Mouse (Mus musculus) right cerebral cortex, postnatal 25 days (tissue): ENCODE data around the gene Fbp1.
A peak's percentile ranks its signal among the peaks of the same experiment; 100 is the strongest.
"Not testable (repeated sequence)": the region's sequence is repeated elsewhere in the genome, so short reads cannot be mapped to it uniquely, and the experiment has no call there.

Source experiments
- DNase-seq: peaks from one replicate; pipeline ENCODE4 v3.0.0; 2022

Gene Fbp1

DNA sequence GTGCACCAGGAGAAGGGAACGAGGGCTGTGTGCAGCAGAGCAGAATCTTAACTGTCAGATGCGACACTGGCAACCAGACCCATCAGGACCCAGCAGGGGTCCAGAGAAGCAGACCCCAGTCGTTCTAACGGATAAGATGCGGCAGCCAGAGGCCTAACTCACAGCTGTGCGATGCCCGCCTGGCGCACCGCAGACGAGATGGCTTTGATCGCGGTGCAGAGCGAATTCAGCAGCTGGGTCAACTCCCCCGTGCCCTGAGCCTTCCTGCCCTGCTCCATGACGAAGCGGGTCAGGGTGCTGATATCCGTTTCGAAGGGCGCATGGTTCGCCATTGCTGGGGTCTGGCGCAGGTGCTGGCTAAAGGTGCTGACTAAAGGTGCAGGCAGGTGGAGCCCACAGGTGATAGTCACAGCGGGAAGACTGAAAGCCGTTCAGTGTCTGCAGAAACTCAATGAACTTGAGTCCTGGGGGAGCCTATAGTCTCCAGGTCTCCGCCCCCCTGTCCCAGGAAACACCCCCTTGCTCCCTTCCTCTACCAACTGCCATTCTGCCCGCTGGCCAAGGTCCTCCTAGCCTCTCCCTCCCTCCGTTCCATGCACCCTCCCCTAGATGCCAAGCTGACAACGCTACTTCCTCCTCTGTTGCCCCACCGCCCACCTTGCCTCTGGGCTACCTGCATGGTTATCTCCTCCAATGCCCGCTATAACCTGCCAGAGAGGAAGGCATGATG is at the start of gene Fbp1:
Gene Fbp1 (minus strand): TSS at position 571 of the 730 bp plus-strand sequence.
- no peak for DNase-seq

DNA sequence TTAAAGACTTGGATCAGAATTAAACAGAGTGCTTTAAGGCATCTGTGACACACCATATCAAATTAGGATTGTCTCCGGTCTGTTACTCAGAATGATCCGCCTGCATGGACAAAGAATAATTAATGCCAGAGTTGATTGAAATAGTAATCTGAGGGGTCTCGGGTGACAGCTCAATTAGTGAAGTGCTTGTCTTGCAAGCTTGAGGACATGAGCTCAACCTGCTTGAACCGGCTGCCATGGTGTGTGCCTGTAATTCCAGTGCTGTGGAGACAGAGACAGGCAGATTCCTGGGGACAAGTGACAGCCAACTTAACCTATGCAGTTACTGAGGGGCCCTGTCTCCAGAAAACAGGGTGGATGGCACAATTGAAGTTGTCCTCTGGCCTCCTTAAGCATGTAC is 44.4 kb upstream of the Fbp1 start:
- DNase-seq: no peak

DNA sequence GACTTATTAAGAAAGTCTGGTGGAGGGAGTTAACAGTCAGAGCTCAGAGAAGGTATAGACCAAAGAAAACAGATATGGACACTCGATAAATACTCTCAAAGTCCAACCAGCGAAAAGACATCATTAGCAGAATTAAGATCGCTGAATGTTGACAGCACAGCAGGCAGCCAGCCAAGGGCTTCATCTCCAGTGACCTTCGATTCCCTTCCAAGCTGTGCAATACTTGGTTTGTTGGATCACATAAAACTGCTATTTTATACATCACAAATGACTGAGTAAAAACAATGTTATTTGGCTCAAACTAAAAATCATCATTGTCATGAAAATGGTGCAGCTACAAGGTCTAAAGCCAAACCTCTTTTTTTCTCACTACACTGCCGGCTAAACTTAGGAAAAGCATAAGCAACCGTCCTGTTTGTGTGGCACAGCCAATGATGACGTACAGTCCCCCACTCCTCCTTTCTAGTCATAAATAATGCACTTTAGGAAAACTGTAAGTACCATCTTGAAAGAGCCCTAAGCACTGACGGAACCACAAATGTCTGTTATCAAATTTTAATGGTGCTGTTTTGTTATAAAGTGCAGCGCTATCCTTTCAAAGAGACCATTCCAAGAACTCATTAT is 41.8 kb upstream of the Fbp1 start:
- no peak for DNase-seq

DNA sequence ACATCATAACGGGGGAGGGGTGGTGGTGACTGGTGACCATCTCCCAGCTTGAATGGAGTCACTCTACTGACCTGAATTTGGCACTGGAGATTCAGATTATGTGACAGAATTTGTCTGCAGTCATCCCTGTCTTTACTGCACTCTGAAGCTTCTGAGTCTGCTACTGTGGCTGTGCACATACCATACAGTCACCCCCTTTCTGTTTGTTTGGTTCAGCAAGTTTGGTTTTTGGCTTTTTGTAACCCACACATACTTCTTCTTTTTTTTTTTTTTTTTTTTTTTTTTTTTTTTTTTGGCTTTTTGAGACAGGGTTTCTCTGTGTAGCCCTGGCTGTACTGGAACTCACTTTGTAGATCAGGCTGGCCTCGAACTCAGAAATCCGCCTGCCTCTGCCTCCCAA is 41.1 kb upstream of the Fbp1 start:
- not testable (repeated sequence) for DNase-seq

DNA sequence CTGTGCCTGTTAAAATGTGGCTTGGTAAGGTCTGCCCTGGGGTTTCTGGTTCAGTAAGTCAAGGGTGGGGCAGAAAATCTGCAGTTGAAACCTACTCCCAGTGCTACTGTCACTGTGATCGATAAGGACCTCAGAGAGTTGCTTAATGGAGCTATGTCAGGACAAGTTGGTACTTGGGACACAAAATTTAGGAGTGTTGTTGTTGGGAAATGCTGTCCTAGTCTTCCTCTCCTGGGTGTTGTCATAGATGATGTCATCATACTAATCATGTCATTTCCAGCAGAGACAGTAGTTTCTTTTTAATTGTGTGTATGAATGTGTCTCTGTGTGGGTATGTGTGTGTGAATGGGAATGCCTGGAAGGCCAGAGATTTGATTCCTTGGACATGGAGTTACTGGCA is 39.4 kb upstream of the Fbp1 start:
- DNase-seq: no peak

DNA sequence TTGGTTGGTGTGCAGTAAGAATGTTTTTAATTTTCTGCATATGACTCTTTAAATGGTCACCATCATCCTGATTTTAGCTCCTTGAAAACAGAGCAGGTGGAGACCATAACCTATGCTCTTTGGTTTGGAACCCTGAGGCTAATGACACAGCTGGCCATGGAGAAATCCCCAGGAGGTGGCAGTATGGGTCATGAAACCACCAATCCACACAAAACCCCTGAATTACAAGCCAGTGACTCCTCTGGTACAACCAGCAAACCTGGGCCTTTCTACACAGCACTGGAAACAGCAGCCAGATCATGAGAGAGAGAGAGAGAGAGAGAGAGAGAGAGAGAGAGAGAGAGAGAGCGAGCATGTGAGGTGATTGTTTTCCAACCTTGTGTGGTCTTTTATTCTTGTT is 38.4 kb upstream of the Fbp1 start:
- DNase-seq: no peak

DNA sequence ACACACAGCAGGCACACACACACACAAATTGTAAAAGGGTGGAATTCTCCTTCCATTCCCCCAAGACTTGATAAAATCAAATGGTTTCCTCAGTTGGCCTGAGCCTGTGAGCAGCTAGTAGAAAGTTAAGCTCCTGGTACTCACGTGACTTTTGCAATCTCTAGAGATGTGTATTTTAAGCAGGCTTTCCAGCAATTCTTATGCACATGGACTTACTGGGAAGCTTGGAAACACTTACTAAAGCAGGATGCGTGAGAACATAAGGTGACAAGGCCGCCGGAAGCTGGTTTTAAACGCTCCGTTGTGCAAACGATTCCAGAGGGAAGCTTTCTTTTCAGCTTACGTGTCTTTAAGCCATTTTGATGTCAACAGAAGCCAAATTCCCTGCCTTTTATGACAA is 35.1 kb upstream of the Fbp1 start:
- no peak for DNase-seq

DNA sequence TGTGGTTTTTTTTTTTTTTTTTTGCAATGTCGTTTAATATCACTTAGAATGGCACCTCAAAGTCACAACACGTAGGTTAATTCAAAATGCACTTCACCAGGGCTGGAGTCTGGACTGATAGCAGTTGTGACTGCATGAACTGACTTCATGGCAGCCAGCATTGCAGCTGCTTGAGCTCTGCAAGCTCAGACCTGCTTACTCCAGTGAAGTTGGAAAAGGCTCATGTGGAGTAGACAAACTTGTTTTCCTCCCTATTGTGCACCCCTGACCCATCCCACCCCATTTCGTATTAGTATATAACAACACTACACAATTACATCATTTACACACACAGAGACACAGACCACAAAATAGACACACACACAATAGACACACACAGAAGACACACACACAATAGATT is 34.6 kb upstream of the Fbp1 start:
- no peak for DNase-seq

DNA sequence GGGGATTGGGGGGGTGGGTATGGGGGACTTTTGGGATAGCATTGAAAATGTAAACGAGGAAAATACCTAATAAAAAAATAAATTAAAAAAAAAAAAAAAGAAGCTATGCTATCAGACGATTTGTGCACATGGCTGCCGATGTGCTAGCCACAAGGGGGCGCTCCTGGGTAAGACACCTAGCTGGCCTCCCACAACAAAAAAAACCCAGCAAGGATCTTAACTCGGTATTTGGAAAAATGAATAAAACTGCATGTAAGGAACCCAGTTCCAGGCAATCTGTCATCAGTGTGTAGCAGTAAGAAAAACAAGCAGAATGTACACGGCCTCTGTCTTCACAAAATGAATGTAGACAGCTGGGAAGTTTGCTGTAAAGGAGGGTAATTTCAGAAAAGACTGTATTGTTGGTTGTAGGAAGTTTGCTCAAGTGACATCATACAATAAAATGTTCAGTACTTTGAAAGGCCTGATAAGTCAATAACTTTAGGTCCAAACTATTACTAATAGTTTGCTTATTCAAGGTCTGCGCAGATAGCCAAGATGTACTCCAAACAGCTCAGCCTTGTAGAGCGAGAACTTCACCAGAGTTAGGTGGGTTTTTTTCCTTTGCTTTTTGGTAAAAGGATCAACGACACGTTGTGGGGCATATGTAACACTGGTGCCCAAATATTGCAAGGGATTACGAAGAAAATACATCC is 31.7 kb upstream of the Fbp1 start:
- peak; percentile 77 for DNase-seq

DNA sequence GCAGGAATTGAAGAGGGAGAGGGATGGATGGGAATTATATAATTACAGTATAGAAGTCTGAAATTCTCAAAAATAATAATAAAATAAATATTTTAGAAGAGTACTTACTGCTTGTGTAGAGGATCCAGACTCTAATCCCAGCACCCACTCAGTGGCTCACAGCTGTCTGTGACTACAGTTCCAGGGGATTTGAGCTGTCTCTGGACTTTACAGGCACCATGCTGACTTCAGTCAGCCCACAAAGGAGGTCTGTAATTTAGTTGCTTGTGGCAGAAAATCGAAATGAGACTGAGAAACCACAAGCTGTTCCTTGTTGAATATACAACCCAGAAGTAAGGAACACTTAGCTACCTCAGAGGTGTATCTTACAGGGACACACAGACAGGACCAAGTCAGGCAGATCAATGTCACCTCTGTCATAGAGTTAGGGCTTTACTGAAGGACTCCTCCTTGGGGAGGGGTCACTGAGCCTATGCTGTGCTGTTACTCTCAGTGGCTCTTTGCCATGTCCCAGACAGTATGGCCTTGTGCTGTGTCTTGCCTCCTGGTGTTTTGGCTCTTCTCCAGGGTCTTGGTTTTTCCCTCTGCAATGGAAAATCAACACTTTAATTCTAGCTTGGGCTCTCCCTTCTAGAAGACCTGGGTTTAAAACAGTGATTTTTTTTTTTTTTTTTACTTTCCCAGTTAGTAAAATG is 29.5 kb upstream of the Fbp1 start:
- no peak for DNase-seq

DNA sequence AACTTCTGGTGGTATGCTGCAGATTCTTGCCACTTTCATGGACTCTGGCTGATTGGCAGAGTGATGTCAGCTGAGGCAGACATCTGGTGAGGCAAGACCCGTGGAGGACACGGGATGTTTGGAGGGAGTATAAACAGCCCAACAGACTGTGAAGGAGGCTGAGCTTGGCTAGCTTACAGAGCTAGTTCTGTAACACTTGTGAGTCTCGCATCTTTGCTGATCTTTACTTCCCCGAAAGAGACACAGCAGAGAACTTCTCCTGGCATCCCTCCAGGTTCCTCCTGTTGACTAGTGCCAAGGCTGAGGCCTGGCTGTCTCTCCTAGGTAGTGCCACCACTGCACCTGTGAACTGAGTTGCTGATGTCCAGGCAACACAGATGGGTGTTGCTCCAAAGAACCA is 28.6 kb upstream of the Fbp1 start:
- no peak for DNase-seq

DNA sequence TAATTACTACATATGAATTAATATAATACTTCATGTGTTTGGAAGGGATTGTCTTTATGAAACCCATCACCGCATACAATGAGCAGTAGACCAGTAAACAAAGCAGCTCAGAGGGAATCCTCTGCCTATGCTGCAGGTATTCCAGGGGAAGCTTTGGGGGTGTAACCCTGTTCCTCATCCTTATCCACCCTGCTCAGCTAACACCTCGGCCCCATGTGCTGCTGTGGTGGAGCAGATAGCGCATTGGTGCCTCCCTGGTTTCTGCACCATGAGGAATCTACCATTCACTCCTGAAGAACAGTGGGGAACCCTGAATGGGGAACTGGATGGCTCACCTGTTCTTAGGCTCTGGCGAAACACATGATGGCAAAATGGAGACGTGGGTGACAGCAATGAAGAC is 23.5 kb upstream of the Fbp1 start:
- no peak for DNase-seq

DNA sequence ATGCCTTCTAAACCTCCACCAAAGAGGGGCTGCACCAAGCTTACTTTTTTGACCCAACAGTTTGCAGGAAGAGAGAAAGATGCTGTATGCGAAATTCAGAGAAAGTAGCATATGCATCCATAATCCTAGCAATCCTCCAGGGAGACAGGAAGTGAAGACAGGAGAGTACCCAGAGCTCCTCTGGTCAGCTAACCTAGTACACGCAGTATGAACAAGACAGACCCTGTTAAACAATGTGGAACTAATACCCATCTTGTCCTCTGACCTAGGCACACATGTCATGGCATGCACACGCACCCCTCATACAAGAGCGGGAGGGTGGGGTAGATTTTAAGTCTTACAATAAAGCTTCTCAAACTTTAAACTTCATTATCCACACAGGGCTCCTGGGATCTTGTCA is 22.1 kb upstream of the Fbp1 start:
- no peak for DNase-seq

DNA sequence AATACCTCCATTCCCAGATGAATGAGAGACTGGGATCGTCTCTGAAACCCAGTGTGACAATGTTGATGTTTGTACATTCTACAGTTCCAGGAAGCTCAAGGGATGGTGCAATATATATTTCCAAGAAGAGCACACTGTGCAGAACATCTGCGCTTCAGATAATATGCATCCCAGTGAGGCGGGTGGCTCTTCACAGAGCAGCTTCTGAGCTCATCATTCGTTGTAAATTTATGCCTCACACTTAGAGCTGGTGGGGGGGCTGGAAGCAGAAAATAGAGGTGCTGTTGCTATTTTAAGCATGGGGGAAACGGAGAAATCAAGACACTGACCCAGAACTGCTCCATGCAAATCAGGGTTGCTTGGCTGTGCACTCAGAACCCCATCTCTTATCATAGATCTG is 21.7 kb upstream of the Fbp1 start:
- DNase-seq: peak; percentile 37

DNA sequence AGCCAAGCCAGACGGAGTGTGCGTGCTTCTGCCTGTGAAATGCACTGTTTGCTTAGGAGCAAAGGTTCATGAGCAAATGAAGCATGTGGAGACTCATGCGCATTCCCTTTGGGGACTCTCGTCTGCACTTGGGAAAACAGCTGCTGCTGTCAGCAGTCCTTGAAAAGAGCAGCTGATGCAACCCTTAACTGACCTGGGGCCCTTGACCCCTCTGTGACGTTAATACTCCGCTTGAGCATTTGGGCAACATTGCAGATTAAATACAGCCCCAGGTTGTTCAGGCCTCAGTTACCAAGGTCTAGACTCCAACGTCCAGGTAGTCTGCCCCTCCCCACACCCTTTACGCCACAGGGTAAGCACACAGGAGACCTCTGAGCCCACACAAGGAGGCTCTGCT is 20.1 kb upstream of the Fbp1 start:
- DNase-seq: no peak

DNA sequence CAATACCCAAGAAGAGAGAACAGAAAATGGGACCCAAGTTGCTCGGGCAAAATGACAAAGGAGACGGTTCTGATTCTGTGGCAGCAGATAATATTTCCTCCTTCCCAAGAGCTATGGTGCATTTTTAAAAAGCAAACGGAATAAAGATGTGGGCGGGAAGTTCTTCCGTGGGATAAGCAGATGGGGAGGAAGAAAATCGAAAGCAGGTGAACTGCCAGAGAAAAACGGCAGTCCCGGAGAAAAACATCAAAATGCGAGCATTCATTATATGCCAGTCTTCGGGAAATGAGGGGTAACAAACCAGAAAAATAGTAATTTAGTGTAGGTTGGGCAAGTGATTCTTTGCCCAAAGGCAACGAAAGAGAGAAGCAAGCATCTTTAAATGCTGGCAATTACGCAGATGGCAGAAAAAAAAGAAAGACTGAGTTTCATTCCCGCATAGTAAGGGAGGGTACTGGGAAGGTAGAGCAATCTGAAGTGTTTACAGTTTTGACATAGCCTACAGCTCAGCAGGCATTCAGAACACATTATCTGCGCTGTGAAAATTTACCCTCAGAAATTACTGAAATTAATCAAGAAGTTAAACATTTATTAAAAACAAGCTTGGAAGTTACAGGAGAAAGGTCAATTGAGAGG is 19.6 kb upstream of the Fbp1 start:
- peak; percentile 44 for DNase-seq

DNA sequence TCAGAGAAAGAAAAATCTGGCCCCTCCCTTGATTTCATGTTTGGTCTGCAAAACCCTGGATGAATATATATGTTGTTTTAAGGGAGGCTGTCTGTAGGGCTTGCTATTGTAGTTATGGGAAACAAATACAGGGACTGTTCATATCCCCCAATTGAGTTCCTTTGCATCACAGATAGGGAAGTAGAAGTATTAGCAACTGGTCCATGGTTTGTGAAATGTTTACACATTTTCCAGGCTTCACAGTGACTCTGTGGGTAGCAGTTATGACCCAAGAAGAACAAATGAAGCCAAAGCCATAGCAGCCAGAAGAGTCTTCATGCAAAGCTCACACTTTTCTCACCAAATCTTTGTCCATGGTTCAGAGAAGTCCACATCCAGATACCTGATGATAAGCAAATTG is 13.1 kb upstream of the Fbp1 start:
- DNase-seq: no peak

DNA sequence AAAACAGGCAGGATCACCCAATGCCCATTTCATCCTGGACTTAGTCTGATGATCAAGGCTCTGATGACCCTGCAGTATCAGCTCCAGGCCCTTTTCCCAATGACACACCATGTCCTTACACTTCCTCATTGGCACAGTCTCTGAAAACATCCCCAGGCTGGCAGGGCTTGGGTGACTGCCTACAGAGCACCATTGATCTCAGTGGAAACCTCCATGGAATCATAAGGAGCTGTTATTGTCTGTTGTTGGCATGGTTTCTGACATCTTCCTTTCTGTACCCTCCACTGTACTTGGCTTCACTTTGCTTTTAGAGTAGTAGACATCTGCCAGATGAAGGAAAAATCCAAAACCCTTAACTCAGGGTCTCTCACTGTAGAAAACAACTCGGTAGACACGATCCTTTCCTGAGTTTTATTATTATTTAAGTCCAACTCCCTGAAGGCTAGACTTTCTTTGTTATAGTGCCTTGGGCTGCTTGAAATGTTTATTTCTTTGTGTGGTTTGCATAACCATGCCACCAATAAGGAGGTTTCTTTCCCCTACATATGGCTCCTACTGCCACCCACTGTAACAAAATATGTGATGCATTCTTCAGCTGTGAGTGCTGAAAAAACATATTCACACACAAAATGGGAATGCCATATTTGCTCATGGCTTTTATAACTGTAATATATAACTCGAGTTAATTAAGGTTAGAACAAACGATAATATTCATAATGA is 10.0 kb upstream of the Fbp1 start:
- DNase-seq: no peak

DNA sequence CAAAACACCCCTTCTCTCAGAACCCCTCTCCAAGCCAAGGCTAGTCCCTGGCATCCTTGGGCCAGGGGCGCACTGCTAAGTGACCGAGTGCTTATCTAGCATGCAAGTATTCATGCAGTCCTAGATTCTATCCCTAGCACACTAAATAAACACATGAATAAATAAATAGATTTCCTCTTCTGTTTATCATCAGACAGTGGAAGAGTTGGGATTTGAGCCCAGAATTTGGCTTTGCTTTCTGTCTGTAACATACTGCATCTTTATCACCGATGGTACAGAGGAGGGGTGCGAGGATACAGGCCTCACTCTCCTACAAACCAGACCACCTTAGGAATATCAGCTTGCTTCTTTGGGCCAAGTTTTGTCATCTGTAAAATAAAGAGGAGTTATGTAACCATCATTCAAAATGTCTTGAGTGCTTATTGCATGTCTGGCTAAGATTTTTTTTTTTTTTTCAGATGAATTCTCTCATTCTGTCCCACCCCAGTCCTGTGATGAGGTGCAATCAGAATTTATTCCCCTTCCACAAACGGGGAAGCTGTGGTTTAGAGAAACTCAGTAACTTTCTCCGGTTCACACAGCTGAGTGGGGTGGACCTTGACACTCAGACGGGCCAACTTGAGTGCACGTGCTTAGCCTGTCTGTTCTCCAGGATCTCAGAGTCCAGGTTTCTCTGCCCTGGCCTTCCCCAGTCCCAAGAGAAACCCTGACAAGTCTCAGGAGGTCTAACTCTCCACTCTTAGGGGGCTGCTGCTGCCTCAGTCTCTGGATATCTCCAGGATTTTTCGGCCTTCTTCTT is 5.2 kb upstream of the Fbp1 start:
- no peak for DNase-seq

DNA sequence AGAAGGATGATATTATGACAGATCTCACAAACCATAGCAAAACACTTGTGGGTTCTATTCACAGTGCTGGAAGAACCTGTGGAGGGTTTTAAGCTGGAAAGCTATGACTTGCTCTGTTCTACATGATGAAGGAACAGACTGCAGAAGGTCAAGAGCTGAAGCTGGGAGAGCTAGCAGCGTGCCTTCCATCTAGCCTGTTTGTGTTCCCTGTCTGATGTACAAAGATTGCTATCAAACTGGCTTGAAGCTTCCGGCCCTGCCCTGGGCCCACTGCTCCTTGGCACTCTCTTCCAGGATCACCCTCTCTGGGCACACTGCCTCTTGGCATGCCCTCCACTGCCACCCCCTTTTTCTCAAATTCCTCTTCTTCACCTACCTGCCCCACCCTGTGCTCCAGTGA is 1.2 kb upstream of the Fbp1 start:
- no peak for DNase-seq

DNA sequence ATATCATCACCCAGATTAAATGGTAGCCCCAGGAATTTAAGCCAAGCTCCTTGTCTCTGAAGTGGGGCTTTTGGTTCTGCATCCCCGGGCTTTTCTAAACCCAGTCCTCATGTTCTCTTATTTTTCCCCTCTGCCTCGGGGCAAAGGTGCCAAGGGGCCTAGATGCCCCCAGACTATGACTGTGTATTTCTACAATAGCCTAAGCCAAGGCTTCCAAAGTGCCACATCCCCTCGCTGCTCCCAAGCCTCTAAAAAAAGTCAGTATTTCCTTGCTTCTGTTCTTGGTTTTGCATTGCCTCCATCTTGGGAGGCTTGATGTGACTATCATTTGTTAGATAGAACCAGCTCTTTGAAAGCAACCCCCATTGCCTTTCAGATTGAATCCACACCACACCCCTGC is 3.5 kb downstream of the Fbp1 start:
- DNase-seq: no peak

DNA sequence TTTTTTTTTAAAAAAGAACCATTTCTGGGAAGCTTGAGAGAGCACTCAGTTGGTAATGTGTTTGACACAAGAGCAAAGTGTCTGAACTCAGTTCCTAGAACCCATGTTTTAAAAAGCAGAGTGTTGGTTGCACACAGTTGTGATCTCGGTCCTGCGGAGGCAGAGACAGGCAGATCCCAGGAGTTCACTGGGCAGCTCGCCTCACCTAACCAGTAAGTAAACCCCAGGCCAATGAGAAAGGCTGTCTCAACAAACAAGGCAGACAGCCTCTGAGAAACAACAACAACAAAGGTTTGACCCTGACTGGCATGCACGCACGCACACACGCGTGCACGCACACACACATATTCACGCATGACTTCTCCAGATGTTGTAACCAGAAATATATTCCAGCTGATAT is 4.2 kb downstream of the Fbp1 start:
- no peak for DNase-seq
